Mouse (Mus musculus) cerebellum, adult 18-20 months (tissue): ENCODE measurements at regions not wholly inside any gene's neighbourhood (a gene's known extent, or its start where the extent isn't known, plus 50 kb on each side); places are given as distances from the start of the nearest gene placed in this dataset.

ENCODE experiments used
- DNase-seq, 2 experiments: peaks; one replicate each; pipeline ENCODE4 v3.0.0; 2021

- no peak for DNase-seq
Measured at GRCm38 (mm10) chr7:96108768-96109167, 62.3 kb upstream of the Tenm4 start.

- DNase-seq = no peak
Measured at GRCm38 (mm10) chr7:96120142-96120541, 50.9 kb upstream of the Tenm4 start.
